Mouse (Mus musculus): ENCODE measurements around the gene Chga. TPM values are rescaled to one million over a fixed set of nuclear protein-coding genes. Genes with fewer than 3 reads are reported as not detected.

The Chga gene
- polyA plus RNA-seq, 1 experiment from 2014 or later = 0.54 TPM

GRCm38 (mm10) chr12:102527989-102528388 is 26.8 kb upstream of the Chga start:
- Histone ChIP-seq H3K4me1 (ENCODE audit: insufficient read depth, low read depth, low read length) (no peaks in the 10 kb centered on the region), H3K27ac (ENCODE audit: low read length) (no peak overlapping the region), H3K27me3 (replicated peaks; ENCODE audit: insufficient read depth, low read length) (no peaks in the 10 kb centered on the region), H3K9me3 (ENCODE audit: low read length) (no peaks in the 10 kb centered on the region), H3K4me2 (replicated peaks; ENCODE audit: low read depth, low read length) (no peak overlapping the region), H3K4me3 (ENCODE audit: low read depth, low read length) (no peak overlapping the region), H3K36me3 (ENCODE audit: insufficient read depth, low read length) (no peaks in the 10 kb centered on the region), H3K9ac (replicated peaks; ENCODE audit: low read depth) (no peak overlapping the region)
- ATAC-seq = no peak
- TF ChIP-seq CTCF (IDR thresholded peaks at IDR 0.05) (no peak), EP300 (IDR thresholded peaks at IDR 0.05) (no peak)
- WGBS = 65% methylated on average over 5 of the region's 5 CpGs
- DNase-seq (ENCODE audit: low spot score) = no peak

GRCm38 (mm10) chr12:102535796-102536195 is 19.0 kb upstream of the Chga start:
- Histone ChIP-seq H3K9ac (replicated peaks; ENCODE audit: low read depth) (no peak overlapping the region), H3K27ac (ENCODE audit: low read length) (no peak overlapping the region), H3K4me2 (replicated peaks; ENCODE audit: low read depth, low read length) (no peak overlapping the region), H3K27me3 (replicated peaks; ENCODE audit: insufficient read depth, low read length) (no peaks in the 10 kb centered on the region), H3K4me1 (ENCODE audit: insufficient read depth, low read depth, low read length) (no peaks in the 10 kb centered on the region), H3K9me3 (ENCODE audit: low read length) (no peaks in the 10 kb centered on the region), H3K36me3 (ENCODE audit: insufficient read depth, low read length) (no peaks in the 10 kb centered on the region), H3K4me3 (ENCODE audit: low read depth, low read length) (no peak overlapping the region)
- WGBS = 47% methylated on average over 1 of the region's 1 CpGs
- TF ChIP-seq CTCF (IDR thresholded peaks at IDR 0.05) (no peak), EP300 (IDR thresholded peaks at IDR 0.05) (no peak)
- ATAC-seq (no peak), DNase-seq (ENCODE audit: low spot score) (no peak)

- H3K9me3 ChIP-seq (ENCODE audit: low read length) = no peaks in the 10 kb centered on the region
- no peak overlapping the region for H3K27ac ChIP-seq (ENCODE audit: low read length)
- no peaks in the 10 kb centered on the region for H3K27me3 ChIP-seq (replicated peaks; ENCODE audit: insufficient read depth, low read length)
- H3K4me2 ChIP-seq (replicated peaks; ENCODE audit: low read depth, low read length) = no peak overlapping the region
- WGBS = 71% methylated on average over 8 of the region's 8 CpGs
- TF ChIP-seq CTCF (IDR thresholded peaks at IDR 0.05) (no peak), EP300 (IDR thresholded peaks at IDR 0.05) (no peak)
- ATAC-seq (no peak), DNase-seq (ENCODE audit: low spot score) (no peak)
- no peak overlapping the region for H3K9ac ChIP-seq (replicated peaks; ENCODE audit: low read depth)
- H3K36me3 ChIP-seq (ENCODE audit: insufficient read depth, low read length) = no peaks in the 10 kb centered on the region
- H3K4me3 ChIP-seq (ENCODE audit: low read depth, low read length) = no peak overlapping the region
- no peaks in the 10 kb centered on the region for H3K4me1 ChIP-seq (ENCODE audit: insufficient read depth, low read depth, low read length)
Observed at GRCm38 (mm10) chr12:102540278-102540677, 14.5 kb upstream of the Chga start.

GRCm38 (mm10) chr12:102541168-102541567 is 13.6 kb upstream of the Chga start:
- H3K9me3 ChIP-seq (ENCODE audit: low read length) = no peaks in the 10 kb centered on the region
- H3K27me3 ChIP-seq (replicated peaks; ENCODE audit: insufficient read depth, low read length) = no peaks in the 10 kb centered on the region
- H3K4me2 ChIP-seq (replicated peaks; ENCODE audit: low read depth, low read length) = no peak overlapping the region
- no peak overlapping the region for H3K9ac ChIP-seq (replicated peaks; ENCODE audit: low read depth)
- no peak for DNase-seq (ENCODE audit: low spot score)
- no peak overlapping the region for H3K4me3 ChIP-seq (ENCODE audit: low read depth, low read length)
- H3K4me1 ChIP-seq (ENCODE audit: insufficient read depth, low read depth, low read length) = no peaks in the 10 kb centered on the region
- WGBS = 88% methylated on average over 2 of the region's 7 CpGs
- no peak overlapping the region for H3K27ac ChIP-seq (ENCODE audit: low read length)
- TF ChIP-seq CTCF (IDR thresholded peaks at IDR 0.05) (no peak), EP300 (IDR thresholded peaks at IDR 0.05) (no peak)
- ATAC-seq = no peak
- no peaks in the 10 kb centered on the region for H3K36me3 ChIP-seq (ENCODE audit: insufficient read depth, low read length)

- Histone ChIP-seq H3K36me3 (ENCODE audit: insufficient read depth, low read length) (no peaks in the 10 kb centered on the region), H3K9me3 (ENCODE audit: low read length) (no peaks in the 10 kb centered on the region), H3K4me2 (replicated peaks; ENCODE audit: low read depth, low read length) (no peak overlapping the region), H3K4me3 (ENCODE audit: low read depth, low read length) (no peak overlapping the region), H3K9ac (replicated peaks; ENCODE audit: low read depth) (no peak overlapping the region), H3K27me3 (replicated peaks; ENCODE audit: insufficient read depth, low read length) (no peaks in the 10 kb centered on the region), H3K4me1 (ENCODE audit: insufficient read depth, low read depth, low read length) (no peaks in the 10 kb centered on the region), H3K27ac (ENCODE audit: low read length) (no peak overlapping the region)
- WGBS = 48% methylated on average over 6 of the region's 6 CpGs
- TF ChIP-seq EP300 (IDR thresholded peaks at IDR 0.05) (no peak), CTCF (IDR thresholded peaks at IDR 0.05) (no peak)
- DNase-seq (ENCODE audit: low spot score) (no peak), ATAC-seq (no peak)
Observed at GRCm38 (mm10) chr12:102545122-102545521, 9.6 kb upstream of the Chga start.

- H3K4me3 ChIP-seq (ENCODE audit: low read depth, low read length) = no peak overlapping the region
- no peaks in the 10 kb centered on the region for H3K9me3 ChIP-seq (ENCODE audit: low read length)
- H3K36me3 ChIP-seq (ENCODE audit: insufficient read depth, low read length) = no peaks in the 10 kb centered on the region
- DNase-seq (ENCODE audit: low spot score) (peak; percentile 87), ATAC-seq (peak; percentile 70)
- TF ChIP-seq CTCF (IDR thresholded peaks at IDR 0.05) = no peak
- no peak for TF ChIP-seq EP300 (IDR thresholded peaks at IDR 0.05)
- H3K27ac ChIP-seq (ENCODE audit: low read length) = no peak overlapping the region
- H3K9ac ChIP-seq (replicated peaks; ENCODE audit: low read depth) = no peak overlapping the region
- H3K4me1 ChIP-seq (ENCODE audit: insufficient read depth, low read depth, low read length) = no peaks in the 10 kb centered on the region
- peaks cover 9% of the 10 kb centered on the region; the same call in 1 of the 2 replicates for H3K27me3 ChIP-seq (replicated peaks; ENCODE audit: insufficient read depth, low read length)
- WGBS = 2% methylated on average over 11 of the region's 11 CpGs
- H3K4me2 ChIP-seq (replicated peaks; ENCODE audit: low read depth, low read length) = no peak overlapping the region
Observed at GRCm38 (mm10) chr12:102550529-102550928, 4.2 kb upstream of the Chga start.

- DNase-seq (ENCODE audit: low spot score) = no peak
- no peak overlapping the region for H3K9ac ChIP-seq (replicated peaks; ENCODE audit: low read depth)
- no peak for ATAC-seq
- H3K9me3 ChIP-seq (ENCODE audit: low read length) = no peaks in the 10 kb centered on the region
- TF ChIP-seq EP300 (IDR thresholded peaks at IDR 0.05) = no peak
- TF ChIP-seq CTCF (IDR thresholded peaks at IDR 0.05) = no peak
- WGBS = 66% methylated on average over 3 of the region's 3 CpGs
- no peak overlapping the region for H3K27ac ChIP-seq (ENCODE audit: low read length)
- no peak overlapping the region for H3K4me3 ChIP-seq (ENCODE audit: low read depth, low read length)
- no peaks in the 10 kb centered on the region for H3K4me1 ChIP-seq (ENCODE audit: insufficient read depth, low read depth, low read length)
- no peaks in the 10 kb centered on the region for H3K36me3 ChIP-seq (ENCODE audit: insufficient read depth, low read length)
- H3K27me3 ChIP-seq (replicated peaks; ENCODE audit: insufficient read depth, low read length) = peaks cover 9% of the 10 kb centered on the region; the same call in 1 of the 2 replicates
- no peak overlapping the region for H3K4me2 ChIP-seq (replicated peaks; ENCODE audit: low read depth, low read length)
Observed at GRCm38 (mm10) chr12:102551186-102551585, 3.6 kb upstream of the Chga start.

Data from lung, postnatal 0 days (tissue).